Mouse (Mus musculus) E14TG2a.4 (cell line): ENCODE measurements at regions not wholly inside any gene's neighbourhood (a gene's known extent, or its start where the extent isn't known, plus 50 kb on each side); places are given as distances from the start of the nearest gene placed in this dataset.
"Not testable (repeated sequence)": the region's sequence is repeated elsewhere in the genome, so short reads cannot be mapped to it uniquely, and the experiment has no call there.

Experiments used
- H3K27me3 ChIP-seq: 2 replicates; pipeline ENCODE4 v1.6.1; 2014; ENCODE audit warnings: low read length, control low read depth; ENCODE audit not compliant: insufficient read depth
- H3K36me3 ChIP-seq: 2 replicates; pipeline ENCODE4 v1.6.1; 2014; ENCODE audit warnings: low read length, control low read depth; ENCODE audit not compliant: insufficient read depth
- H3K4me1 ChIP-seq: replicated peaks from 2 replicates; pipeline ENCODE4 v1.6.1; 2014; ENCODE audit warnings: low read depth, low read length, control low read depth
- H3K4me3 ChIP-seq: replicated peaks from 2 replicates; pipeline ENCODE4 v1.5.1; 2014; ENCODE audit warnings: mild to moderate bottlenecking, low read length
- H3K9me3 ChIP-seq: 2 replicates; pipeline ENCODE4 v1.6.1; 2014; ENCODE audit warnings: low read length, control low read depth
- CTCF ChIP-seq: conservative IDR thresholded peaks from 2 replicates; pipeline ENCODE4 v1.5.1; 2014; ENCODE audit warnings: low read length
- NANOG ChIP-seq: IDR thresholded peaks from 2 replicates; pipeline ENCODE4 v1.6.1; 2014; ENCODE audit warnings: borderline replicate concordance, low read length, mixed read lengths
- POU5F1 ChIP-seq: IDR thresholded peaks from 2 replicates; pipeline ENCODE4 v1.6.1; 2014; ENCODE audit warnings: low read length, borderline replicate concordance

- H3K27me3 ChIP-seq = no peaks in the 10 kb centered on the region
- no peak overlapping the region for H3K4me3 ChIP-seq
- no peaks in the 10 kb centered on the region for H3K4me1 ChIP-seq
- TF ChIP-seq CTCF (peak; percentile 30), POU5F1 (no peak)
- no peaks in the 10 kb centered on the region for H3K9me3 ChIP-seq
- no peaks in the 10 kb centered on the region for H3K36me3 ChIP-seq
Observed at GRCm38 (mm10) chr3:111194541-111194940, 943.7 kb upstream of the Prmt6 start.

GRCm38 (mm10) chr3:111166698-111167097 is 915.9 kb upstream of the Prmt6 start:
- Histone ChIP-seq H3K4me3 (no peak overlapping the region), H3K4me1 (no peaks in the 10 kb centered on the region), H3K27me3 (no peaks in the 10 kb centered on the region), H3K36me3 (no peaks in the 10 kb centered on the region), H3K9me3 (no peaks in the 10 kb centered on the region)
- TF ChIP-seq POU5F1 = no peak
- TF ChIP-seq NANOG = no peak
- TF ChIP-seq CTCF = no peak

GRCm38 (mm10) chr3:111141196-111141595 is 890.4 kb upstream of the Prmt6 start:
- peaks cover 22% of the 10 kb centered on the region for H3K9me3 ChIP-seq
- not testable (repeated sequence) for H3K27me3 ChIP-seq, H3K4me1 ChIP-seq, H3K4me3 ChIP-seq, H3K36me3 ChIP-seq

GRCm38 (mm10) chr3:111108982-111109381 is 858.2 kb upstream of the Prmt6 start:
- Histone ChIP-seq H3K36me3 (no peaks in the 10 kb centered on the region), H3K4me1 (no peaks in the 10 kb centered on the region), H3K4me3 (no peak overlapping the region), H3K9me3 (no peaks in the 10 kb centered on the region), H3K27me3 (no peaks in the 10 kb centered on the region)
- TF ChIP-seq NANOG (no peak), POU5F1 (no peak), CTCF (no peak)

- Histone ChIP-seq H3K36me3 (no peaks in the 10 kb centered on the region), H3K9me3 (no peaks in the 10 kb centered on the region), H3K4me3 (no peak overlapping the region), H3K27me3 (no peaks in the 10 kb centered on the region), H3K4me1 (no peaks in the 10 kb centered on the region)
- TF ChIP-seq CTCF = no peak
- no peak for TF ChIP-seq NANOG
- TF ChIP-seq POU5F1 = no peak
Observed at GRCm38 (mm10) chr3:111102646-111103045, 851.8 kb upstream of the Prmt6 start.

GRCm38 (mm10) chr3:111074311-111074710 is 823.5 kb upstream of the Prmt6 start:
- 0 out of 2 replicates have a peak, but pooled peaks cover 4% of the 10 kb centered on the region for H3K4me1 ChIP-seq
- no peaks in the 10 kb centered on the region for H3K27me3 ChIP-seq
- no peak for TF ChIP-seq NANOG
- TF ChIP-seq CTCF = no peak
- TF ChIP-seq POU5F1 = no peak
- H3K4me3 ChIP-seq = no peak overlapping the region
- no peaks in the 10 kb centered on the region for H3K9me3 ChIP-seq
- H3K36me3 ChIP-seq = no peaks in the 10 kb centered on the region

GRCm38 (mm10) chr3:111070301-111070700 is 819.5 kb upstream of the Prmt6 start:
- no peaks in the 10 kb centered on the region for H3K36me3 ChIP-seq
- H3K27me3 ChIP-seq = no peaks in the 10 kb centered on the region

GRCm38 (mm10) chr3:111069843-111070242 is 819.0 kb upstream of the Prmt6 start:
- no peaks in the 10 kb centered on the region for H3K9me3 ChIP-seq
- H3K4me1 ChIP-seq = 0 out of 2 replicates have a peak, but pooled peaks cover 4% of the 10 kb centered on the region
- TF ChIP-seq CTCF (no peak), NANOG (no peak), POU5F1 (no peak)
- no peaks in the 10 kb centered on the region for H3K36me3 ChIP-seq
- no peak overlapping the region for H3K4me3 ChIP-seq
- no peaks in the 10 kb centered on the region for H3K27me3 ChIP-seq

More at GRCm38 (mm10) chr3:111070301-111070700, 819.5 kb upstream of the Prmt6 start:
- H3K9me3 ChIP-seq = no peaks in the 10 kb centered on the region
- 0 out of 2 replicates have a peak, but pooled peaks cover 4% of the 10 kb centered on the region for H3K4me1 ChIP-seq
- TF ChIP-seq CTCF = no peak
- TF ChIP-seq POU5F1 = no peak
- TF ChIP-seq NANOG = no peak
- H3K4me3 ChIP-seq = no peak overlapping the region

- H3K4me3 ChIP-seq = no peak overlapping the region
Observed at GRCm38 (mm10) chr3:111069156-111069555, 818.4 kb upstream of the Prmt6 start.

More at GRCm38 (mm10) chr3:111069156-111069555, 818.4 kb upstream of the Prmt6 start:
- no peaks in the 10 kb centered on the region for H3K27me3 ChIP-seq
- H3K36me3 ChIP-seq = no peaks in the 10 kb centered on the region
- no peak for TF ChIP-seq NANOG
- peak; percentile 48 for TF ChIP-seq CTCF
- 0 out of 2 replicates have a peak, but pooled peaks cover 4% of the 10 kb centered on the region for H3K4me1 ChIP-seq
- H3K9me3 ChIP-seq = no peaks in the 10 kb centered on the region
